Mouse (Mus musculus) gastrocnemius, postnatal 14 days (tissue): ENCODE data around the gene Asic2. TPM values are rescaled to one million over a fixed set of nuclear protein-coding genes. Genes with fewer than 3 reads are reported as not detected.
A peak's percentile ranks its signal among the peaks of the same experiment; 100 is the strongest.

Experiments used
- DNase-seq: peaks from one replicate; pipeline ENCODE4 v3.0.0; 2021; ENCODE audit warnings: mixed read lengths
- intact Hi-C: fragments of 180-260 bp; cut with DNase I; formaldehyde crosslinking; loops from one replicate; pipeline ENCODE4 v1.15.1; 2025; ENCODE audit warnings: low total_unique reads
- total RNA-seq, 2 experiments: library from RNA; stranded (reverse); gene quantifications; 2 replicates each; pipeline ENCODE4 v1.2.3; 2021

The Asic2 gene
- total RNA-seq, 2 experiments from 2014 or later = 0.06 TPM; not detected in 1

- intact Hi-C loops = no loop called here
- no peak for DNase-seq
Observed at GRCm38 (mm10) chr11:80923286-80923951, 1044.8 kb downstream of the Asic2 start.

- no peak for DNase-seq
- intact Hi-C loops = no loop called here
Observed at GRCm38 (mm10) chr11:80918332-80918731, 1049.9 kb downstream of the Asic2 start.

GRCm38 (mm10) chr11:80917688-80918087 is 1050.6 kb downstream of the Asic2 start:
- intact Hi-C loops = no loop called here
- DNase-seq = no peak

GRCm38 (mm10) chr11:80913408-80914024 is 1054.7 kb downstream of the Asic2 start:
- intact Hi-C loops = no loop called here
- DNase-seq = no peak

GRCm38 (mm10) chr11:80912721-80913120 is 1055.5 kb downstream of the Asic2 start:
- DNase-seq = no peak
- intact Hi-C loops = no loop called here

GRCm38 (mm10) chr11:80907820-80908219 is 1060.4 kb downstream of the Asic2 start:
- intact Hi-C loops = no loop called here
- DNase-seq = no peak

- DNase-seq = peak; percentile 49
- intact Hi-C loops = no loop called here
Observed at GRCm38 (mm10) chr11:80906456-80906855, 1061.8 kb downstream of the Asic2 start.

- intact Hi-C loops = no loop called here
- DNase-seq = no peak
Observed at GRCm38 (mm10) chr11:80904559-80904958, 1063.7 kb downstream of the Asic2 start.

GRCm38 (mm10) chr11:80903426-80903825 is 1064.8 kb downstream of the Asic2 start:
- DNase-seq = no peak
- intact Hi-C loops = no loop called here

GRCm38 (mm10) chr11:80902664-80903063 is 1065.6 kb downstream of the Asic2 start:
- intact Hi-C loops = no loop called here

GRCm38 (mm10) chr11:80900555-80900954 is 1067.7 kb downstream of the Asic2 start:
- no peak for DNase-seq
- intact Hi-C loops = no loop called here

More at GRCm38 (mm10) chr11:80902664-80903063, 1065.6 kb downstream of the Asic2 start:
- DNase-seq = no peak

GRCm38 (mm10) chr11:80895853-80896252 is 1072.4 kb downstream of the Asic2 start:
- intact Hi-C loops = no loop called here
- DNase-seq = no peak

GRCm38 (mm10) chr11:80889336-80890063 is 1078.8 kb downstream of the Asic2 start:
- intact Hi-C loops = no loop called here
- no peak for DNase-seq

- DNase-seq = no peak
- intact Hi-C loops = no loop called here
Observed at GRCm38 (mm10) chr11:80887021-80887420, 1081.2 kb downstream of the Asic2 start.

- intact Hi-C loops = no loop called here
- no peak for DNase-seq
Observed at GRCm38 (mm10) chr11:80886365-80886764, 1081.9 kb downstream of the Asic2 start.

- intact Hi-C loops = no loop called here
- DNase-seq = no peak
Observed at GRCm38 (mm10) chr11:80884521-80885231, 1083.6 kb downstream of the Asic2 start.

GRCm38 (mm10) chr11:80882229-80882810 is 1085.9 kb downstream of the Asic2 start:
- intact Hi-C loops = no loop called here
- no peak for DNase-seq

- DNase-seq = no peak
- intact Hi-C loops = no loop called here
Observed at GRCm38 (mm10) chr11:80878026-80878425, 1090.2 kb downstream of the Asic2 start.

- DNase-seq = peak; percentile 39
- intact Hi-C loops = no loop called here
Observed at GRCm38 (mm10) chr11:80877131-80877651, 1091.1 kb downstream of the Asic2 start.
